8 mouse cellular contexts compared by ENCODE assay signal in the genomic region with DNA sequence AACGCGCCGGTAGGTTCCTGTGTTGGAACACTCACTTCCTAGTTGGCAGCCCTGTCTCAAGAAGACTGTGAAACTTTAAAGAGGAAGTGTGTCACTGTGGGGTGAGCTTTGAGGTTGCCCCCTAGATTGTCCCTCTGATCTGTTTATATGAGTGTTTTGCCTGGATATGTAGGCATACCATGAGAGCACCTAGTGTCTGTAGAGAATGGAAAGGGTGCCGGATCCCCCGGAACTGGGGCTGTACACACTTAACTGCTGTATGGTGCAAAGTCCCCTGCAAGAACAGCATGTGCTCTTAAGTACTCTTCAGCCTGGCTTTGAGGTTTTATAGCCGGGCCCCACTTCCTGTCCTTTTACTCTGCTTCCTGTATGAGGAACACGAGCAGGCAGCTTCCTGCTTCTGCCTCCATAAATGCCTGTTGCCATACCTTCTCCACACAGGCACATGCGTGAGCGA.
DNase-seq lines count a peak whose midpoint lies in the region; ATAC-seq and TF ChIP-seq lines count a peak whose summit lies in the region.

No protein-coding gene starts in this region.

- DNase-seq in kidney, adult 11 months = peak; percentile 50
- DNase-seq in kidney, postnatal 10 days = no peak
- DNase-seq in lung, postnatal 14 days = peak; percentile 44
- peak; percentile 71 to 87 for DNase-seq in thymus, adult 18-20 months
- DNase-seq in cerebellum, postnatal 36 days = no peak
- no peak for DNase-seq in cerebellum, adult 2 months
- DNase-seq in cerebellum, adult 9-11 months = no peak

- 44% methylated on average over 9 of the region's 9 CpGs for WGBS in intestine, postnatal 0 days
- WGBS in cerebellum, adult 2 months = 92% methylated on average over 9 of the region's 9 CpGs

- no peak for TF ChIP-seq POLR2A in cerebellum, adult 2 months (IDR thresholded peaks at IDR 0.05; ENCODE audit: borderline replicate concordance, insufficient read depth, low read length)

- peaks cover 6% of the 10 kb centered on the region for H3K4me1 ChIP-seq in intestine, postnatal 0 days (replicated peaks; ENCODE audit: control insufficient read depth, insufficient read depth, low read length)
- no peaks in the 10 kb centered on the region for H3K4me1 ChIP-seq in cerebellum, adult 2 months (ENCODE audit: control insufficient read depth, insufficient read depth, low read length)

- no peaks in the 10 kb centered on the region for H3K9me3 ChIP-seq in intestine, postnatal 0 days (ENCODE audit: control insufficient read depth)

- peak overlapping the region; percentile 58 for H3K4me2 ChIP-seq in intestine, postnatal 0 days (replicated peaks; ENCODE audit: low read depth)

- 0 out of 2 replicates have a peak overlapping the region, but pooled peaks have one; percentile 23 for H3K9ac ChIP-seq in intestine, postnatal 0 days (ENCODE audit: low read depth, low read length)

- peak overlapping the region; percentile 5; the same call in 1 of the 2 replicates for H3K4me3 ChIP-seq in intestine, postnatal 0 days (ENCODE audit: low read depth, low read length)
- H3K4me3 ChIP-seq in cerebellum, adult 2 months (replicated peaks; ENCODE audit: insufficient read depth, low read depth, low read length) = no peak overlapping the region

- peak; percentile 87 for ATAC-seq in intestine, postnatal 0 days

- H3K36me3 ChIP-seq in intestine, postnatal 0 days (ENCODE audit: control insufficient read depth, insufficient read depth) = no peaks in the 10 kb centered on the region

- TF ChIP-seq CTCF in intestine, postnatal 0 days (IDR thresholded peaks at IDR 0.05; ENCODE audit: low read depth) = no peak
- no peak for TF ChIP-seq CTCF in cerebellum, adult 2 months (IDR thresholded peaks at IDR 0.05; ENCODE audit: borderline replicate concordance, insufficient read depth, low read depth, low read length)

- H3K27ac ChIP-seq in intestine, postnatal 0 days (ENCODE audit: low read depth, low read length) = peak overlapping the region; percentile 86
- no peak overlapping the region for H3K27ac ChIP-seq in cerebellum, adult 2 months (ENCODE audit: insufficient read depth, low read length)

- no peaks in the 10 kb centered on the region for H3K27me3 ChIP-seq in intestine, postnatal 0 days (replicated peaks; ENCODE audit: control insufficient read depth, insufficient read depth, low read length)
- no peaks in the 10 kb centered on the region; the same call in 1 of the 2 replicates for H3K27me3 ChIP-seq in cerebellum, adult 2 months (ENCODE audit: control insufficient read depth, insufficient read depth, low read length)

Comparison
In these comparisons a context has a peak if more than half of its experiments do, and no peak if none do; other contexts are left out.
1. DNase-seq: peak in kidney, adult 11 months (single experiment), lung, postnatal 14 days (single experiment) and thymus, adult 18-20 months (2 of 2); none in kidney, postnatal 10 days (single experiment), cerebellum, postnatal 36 days (0 of 2), cerebellum, adult 2 months (0 of 2) and cerebellum, adult 9-11 months (single experiment).